Mouse (Mus musculus) ZHBTc4 (cell line): Measurements from ENCODE around the gene Avil.
A peak's percentile ranks its signal among the peaks of the same experiment; 100 is the strongest.

Experiments
- DNase-seq: peaks from one replicate; pipeline ENCODE4 v3.0.0-alpha.2; 2011; ENCODE audit warnings: low read depth, low spot score

Gene Avil

DNA sequence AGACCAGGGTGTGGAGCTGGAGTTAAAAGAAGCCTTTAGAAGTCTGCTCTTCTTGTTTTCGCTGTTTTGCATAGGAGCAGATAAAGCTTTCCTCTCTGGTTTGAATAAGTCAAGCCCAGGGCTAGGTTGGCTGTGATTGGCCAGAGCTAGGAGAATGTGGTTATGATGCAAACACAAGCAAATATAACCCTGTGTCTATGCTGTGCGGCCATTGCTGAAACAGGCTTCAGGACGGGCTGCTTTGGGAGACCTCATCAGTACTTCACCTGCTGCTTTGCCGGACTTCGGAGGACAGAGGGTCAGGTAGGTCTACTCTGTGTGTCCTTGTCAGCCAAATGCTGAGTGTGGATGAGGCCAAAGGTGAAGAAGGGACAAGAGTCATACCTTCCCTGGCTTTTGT, at the start of gene Avil:
Gene Avil (plus strand): TSS at position 181 of the 400 bp plus-strand sequence.
- no peak for DNase-seq

DNA sequence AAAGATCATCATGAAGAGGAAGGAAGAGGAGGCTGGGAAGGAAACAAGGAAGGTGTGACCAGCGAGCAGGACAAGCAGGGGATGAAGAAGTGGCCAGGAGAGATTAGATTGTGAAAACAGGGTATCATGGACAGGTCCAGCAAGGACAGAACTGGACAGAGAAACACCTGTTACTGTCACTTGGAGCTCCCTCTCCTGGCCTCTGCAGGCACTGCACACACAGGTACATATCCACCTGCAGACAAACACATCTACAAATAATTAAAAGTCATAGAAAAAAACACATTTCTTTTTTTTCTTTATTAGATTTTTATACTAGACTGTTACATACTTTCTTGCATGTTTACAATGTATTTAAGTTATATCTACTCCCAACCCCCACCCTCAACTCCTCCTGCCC, 48.1 kb upstream of the Avil start:
- DNase-seq, result no peak

DNA sequence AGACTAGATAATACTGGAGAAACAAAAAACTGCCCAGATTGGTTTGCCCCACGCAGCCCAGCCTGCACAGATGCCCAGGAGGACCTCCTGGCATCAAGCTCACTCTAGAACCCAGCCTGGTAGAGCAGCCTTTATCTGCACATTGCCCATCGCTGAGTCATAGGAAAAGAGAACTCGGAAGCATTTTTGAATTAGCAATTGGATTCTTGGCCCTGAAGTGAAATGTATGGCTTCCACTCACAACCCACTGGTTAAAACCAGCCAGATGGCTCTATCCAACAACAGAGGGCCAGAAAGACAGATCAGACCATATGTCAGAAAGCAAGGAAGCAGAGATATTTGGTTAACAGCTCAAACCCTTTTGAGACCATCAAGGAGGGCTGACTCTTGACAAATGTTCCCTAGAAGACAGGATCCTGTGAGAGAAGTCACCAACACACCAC, 47.5 kb upstream of the Avil start:
- no peak for DNase-seq

DNA sequence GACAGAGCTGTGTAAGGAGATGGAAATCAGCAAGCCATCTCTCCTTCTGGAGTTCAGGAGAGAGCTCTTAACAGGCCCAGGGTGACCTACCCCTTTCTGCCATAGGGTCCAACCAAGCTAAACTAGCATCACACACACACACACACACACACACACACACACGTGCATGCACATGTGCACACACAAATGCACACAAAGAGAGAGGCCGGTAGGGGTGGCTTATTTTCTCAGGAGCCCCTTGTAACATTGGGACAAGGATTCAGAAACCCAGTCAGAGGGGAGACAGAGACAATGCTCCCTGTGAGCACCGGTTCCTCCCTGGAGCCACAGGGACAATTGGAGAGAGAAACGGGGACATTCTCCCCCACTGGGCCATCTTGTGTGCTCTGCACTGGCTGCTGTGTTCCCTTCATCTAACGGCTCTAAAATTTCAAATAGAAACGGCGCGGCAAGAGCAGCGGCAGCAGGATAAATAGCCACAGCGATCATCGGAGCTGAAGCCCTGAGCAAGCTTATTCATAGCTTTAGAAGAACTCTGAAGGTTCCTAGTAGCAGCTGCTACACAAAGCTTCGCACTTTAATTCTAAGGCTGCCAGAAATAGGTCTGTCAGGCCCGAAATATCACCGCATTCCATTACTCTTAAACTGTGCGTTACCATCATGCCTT, 43.7 kb upstream of the Avil start:
- no peak for DNase-seq

DNA sequence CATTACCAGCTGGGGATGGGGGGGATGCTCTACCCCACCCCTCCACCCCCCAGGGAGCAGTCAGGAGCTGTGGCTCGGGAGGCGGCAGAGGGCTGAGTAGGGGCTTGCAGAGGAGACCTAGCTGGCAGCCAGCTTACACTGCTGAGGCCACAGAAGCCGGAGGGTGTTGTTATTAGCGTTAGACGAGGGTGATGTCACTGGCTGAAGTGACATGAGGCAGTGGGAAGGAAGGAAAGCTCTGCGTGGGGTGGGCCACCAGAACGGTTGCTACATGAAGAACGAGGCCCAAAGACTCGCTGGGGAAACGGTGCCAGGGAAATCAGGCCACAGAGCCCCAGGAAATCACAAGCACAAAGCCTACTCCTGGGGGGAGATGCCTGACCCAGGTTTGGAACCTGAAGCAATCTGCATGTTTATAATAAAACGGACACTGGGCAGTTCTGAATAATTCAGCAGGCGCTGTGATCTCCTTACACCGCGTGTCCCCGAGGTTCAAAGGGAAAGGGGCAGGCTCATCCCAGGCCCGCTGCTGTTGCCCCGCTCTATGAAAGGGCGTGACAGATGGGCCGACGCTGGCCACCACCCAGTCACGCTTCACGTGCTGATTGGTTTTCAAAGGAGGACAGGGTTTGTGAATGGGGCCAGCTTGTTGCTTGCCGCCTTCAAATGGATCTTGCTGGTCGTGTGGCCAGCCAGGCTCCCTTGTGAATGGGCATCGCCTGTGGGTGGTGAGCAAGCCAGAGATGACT, 43.0 kb upstream of the Avil start:
- peak; percentile 83 for DNase-seq

DNA sequence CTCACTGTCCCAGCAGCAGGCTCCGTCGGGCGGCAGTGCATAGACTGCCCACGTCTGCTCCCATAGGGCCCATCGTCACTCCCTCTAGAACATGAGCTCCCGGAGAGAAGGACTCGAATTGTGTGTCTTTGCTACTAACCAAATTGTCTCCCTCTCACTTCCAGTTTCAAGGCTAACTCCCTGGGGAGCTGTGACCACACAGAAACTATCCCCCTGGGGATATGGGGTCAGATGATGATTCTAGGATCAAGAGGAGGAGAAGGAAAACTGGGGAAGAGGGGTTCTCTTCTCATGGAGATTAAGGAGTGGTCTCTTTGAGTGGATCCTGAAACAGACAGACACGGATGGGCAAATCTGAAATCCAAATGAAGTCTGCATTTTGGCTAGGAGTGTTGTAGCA, 40.0 kb upstream of the Avil start:
- no peak for DNase-seq

DNA sequence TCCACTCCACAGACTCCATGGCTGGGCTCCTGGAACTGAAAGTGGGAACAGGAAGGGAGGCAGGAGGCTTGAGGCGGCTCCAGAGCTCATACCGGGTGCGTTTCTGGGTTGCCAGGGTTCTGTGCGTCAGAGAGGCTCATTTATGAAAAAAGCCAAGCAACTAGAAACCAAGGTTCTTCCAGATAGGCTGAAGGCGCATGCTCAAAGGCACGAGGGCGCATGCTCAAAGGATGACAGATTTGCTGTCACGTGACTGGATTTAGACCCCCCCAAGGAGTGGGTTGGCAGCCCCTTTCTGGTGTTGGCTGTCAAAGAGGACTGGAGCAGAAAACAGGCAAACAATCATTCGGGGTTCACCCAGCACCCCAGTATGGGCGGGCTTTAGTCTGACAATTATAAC, 38.8 kb upstream of the Avil start:
- peak; percentile 76 for DNase-seq

DNA sequence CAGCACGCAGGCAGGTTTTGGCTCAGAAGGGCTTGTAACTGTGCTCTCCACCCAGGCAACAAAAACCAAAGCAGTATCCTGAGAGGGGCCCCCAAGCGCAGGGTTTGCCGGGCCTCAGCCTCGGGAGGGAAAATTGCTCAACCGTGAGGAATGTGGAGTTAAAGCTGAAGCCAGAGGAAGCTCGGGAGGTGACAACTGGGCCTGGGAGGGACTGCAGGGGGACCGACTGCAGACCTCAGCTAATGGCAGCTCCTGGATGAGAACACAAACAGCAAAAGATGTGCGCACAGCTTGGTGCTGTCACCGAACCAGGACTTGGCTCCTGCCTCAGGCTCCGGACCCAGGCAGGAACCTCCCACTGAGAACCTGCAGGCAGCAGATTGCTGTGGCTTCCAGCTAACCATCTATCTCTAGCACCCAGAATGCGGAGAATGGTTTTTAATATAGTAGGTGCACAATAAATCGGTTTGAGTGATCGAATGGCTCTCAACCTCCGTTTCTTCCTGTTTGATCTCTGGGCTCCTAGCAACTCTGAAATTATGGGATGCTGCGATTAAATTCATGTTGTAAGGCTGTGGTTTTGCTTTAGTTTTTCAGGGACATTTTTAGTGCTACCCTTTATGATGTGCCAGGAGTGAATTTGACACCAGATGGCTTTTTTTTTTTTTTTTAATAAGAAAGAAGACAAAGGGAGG, 38.1 kb upstream of the Avil start:
- DNase-seq, result peak; percentile 69

DNA sequence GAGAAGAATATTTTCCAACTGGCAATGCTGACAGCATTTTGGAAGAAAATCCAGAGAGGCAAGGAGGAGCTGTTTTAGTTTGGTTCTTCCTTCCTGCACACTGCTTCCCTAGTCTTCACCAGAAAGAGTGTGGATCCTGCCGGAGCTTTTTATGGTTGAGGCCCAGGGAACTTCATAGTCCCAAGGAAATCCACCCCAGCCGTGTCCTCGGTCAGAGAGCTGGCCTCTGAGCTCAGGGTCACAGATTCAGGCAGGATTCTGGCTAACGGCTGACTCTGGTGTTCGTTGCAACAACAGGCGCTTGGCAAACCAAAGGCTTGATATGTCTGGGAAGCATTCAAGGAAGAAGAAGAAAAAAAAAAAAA, 37.6 kb upstream of the Avil start:
- no peak for DNase-seq

DNA sequence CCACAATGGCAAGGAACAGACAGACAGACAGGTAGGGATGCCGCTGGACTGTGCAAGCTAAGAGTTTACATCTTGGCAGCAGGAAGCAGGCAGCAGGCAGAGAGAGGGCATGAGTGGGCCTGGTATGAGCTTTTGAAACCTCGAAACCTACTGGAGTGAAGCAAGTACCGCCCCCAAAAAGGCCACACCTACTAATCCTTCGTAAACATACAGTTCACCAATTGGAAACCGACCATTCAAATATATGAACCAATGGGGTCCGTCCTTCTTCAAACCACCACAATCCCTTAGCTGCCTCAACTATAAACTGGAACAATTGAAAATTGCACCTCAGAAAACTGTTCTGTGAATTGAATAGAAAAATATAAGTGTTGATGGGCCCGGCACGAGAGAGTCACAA, 36.7 kb upstream of the Avil start:
- DNase-seq, result peak; percentile 80

DNA sequence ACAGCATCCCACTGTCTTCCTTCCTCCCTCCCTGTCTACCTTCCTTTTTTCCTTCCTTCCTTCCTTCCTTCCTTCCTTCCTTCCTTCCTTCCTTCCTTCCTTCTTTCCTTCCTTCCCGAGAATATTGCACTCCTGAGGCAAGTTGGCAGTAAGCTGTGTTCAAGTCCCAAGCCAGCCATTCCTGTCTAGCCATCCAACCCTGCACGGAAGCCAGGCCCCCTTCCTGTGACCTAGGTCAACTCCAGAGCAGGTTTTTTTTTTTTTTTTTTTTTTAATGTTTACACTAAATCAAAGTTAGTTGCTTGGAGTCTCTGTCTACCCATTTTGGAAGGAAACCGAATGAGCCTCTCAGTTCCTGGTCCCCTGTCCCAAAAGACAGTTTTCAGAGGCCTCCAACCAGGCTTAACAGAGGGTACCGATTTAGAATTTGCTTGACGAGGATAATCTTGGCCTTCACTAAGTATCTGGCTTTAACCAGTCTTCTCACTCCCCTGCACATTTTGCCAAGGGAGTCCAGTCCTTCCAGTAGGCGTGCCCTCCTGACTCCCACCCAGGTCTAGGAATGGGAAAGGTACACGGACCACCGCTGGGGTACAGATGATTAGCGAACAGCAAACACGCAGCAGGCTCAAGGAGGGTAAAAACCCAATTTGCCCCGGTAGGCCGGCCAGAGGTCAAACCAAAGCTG, 29.0 kb upstream of the Avil start:
- DNase-seq, result no peak

DNA sequence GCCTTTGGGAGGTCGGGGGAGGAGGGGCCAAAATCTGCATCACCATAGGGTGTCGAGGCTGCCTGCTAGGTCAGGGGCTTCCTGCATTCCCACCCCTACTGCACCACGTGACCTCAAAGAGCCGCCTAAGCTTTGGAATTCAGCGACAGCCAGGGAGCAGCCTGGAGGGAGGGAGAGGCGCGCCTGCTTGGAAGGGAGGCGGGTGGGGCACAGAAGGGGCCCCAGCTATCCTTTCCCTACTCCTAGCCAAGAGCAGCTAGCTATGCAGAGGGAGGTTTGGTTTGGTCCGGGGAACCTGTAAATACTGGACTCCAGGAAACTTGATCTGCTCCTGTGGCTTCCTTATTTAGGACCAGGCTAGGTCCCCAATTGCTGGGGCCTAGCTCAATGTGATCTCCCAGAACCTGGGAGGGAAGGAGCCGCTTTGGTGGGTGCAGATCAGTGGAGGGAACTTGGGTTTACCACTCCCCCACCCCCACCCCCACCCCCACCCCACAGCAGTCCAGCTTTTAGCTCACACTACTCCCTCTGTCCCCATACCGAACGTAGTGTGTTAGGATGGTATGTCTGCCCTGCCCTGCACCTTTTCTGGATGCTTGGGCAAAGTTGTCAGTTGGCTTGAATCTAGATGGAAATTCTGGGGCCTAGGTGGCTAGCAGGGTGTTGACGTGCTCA, 28.3 kb upstream of the Avil start:
- DNase-seq, result peak; percentile 100

DNA sequence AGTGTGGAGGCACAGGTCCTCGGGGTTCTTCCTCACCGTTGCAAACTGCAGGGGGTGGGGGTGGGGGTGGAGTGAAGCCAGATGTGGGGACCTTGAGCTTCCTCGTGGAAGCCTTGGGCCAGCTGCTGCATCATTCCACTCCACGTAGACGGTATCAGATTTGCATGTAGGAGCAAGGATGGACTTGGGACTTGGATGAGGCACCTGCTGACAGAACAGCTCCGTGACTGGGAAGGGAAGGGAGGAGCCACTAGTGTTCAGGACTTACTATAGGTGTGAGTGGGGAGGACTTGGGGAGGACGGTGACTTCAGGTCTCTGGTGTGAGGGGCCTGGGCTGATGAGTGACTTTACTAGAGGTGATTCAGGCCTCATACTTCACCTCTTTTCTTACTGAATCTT, 27.5 kb upstream of the Avil start:
- DNase-seq, result peak; percentile 57

DNA sequence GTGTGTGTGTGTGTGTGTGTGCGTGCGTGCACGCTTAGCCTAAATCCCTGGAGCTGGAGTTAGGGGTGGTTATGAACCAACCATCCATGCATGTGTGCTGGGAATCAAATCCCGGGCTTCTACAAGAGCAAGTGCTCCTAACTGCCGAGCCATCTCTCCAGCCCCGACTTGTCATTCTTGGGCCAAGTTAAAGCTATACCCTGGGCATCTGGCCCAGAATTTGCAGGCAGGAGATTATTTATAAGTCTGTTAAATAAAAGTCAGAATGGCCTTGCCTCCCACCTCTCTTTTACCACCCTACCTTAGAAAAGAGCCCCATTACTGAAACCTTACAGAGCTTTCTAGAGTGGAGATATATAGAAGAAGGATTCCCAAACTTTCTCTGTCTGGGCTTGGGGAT, 24.8 kb upstream of the Avil start:
- no peak for DNase-seq

DNA sequence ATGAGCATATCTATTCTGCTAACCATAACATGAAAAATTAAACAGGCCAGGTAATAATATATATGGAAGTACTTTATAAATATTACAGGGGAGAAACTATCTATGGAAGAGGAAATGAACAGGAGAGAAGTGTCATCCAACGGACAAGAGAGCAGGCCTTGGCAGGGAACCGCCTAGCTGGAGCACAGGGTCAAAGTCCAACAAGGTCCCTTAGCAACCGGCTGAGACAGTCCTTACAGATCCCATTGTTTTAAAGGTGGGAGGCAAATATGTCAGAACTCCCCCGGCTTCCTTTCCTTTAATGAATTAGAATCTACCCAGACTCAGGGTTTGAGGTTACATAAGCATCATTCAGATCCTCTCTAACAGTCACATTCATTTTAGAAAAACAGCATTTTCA, 23.4 kb upstream of the Avil start:
- no peak for DNase-seq

DNA sequence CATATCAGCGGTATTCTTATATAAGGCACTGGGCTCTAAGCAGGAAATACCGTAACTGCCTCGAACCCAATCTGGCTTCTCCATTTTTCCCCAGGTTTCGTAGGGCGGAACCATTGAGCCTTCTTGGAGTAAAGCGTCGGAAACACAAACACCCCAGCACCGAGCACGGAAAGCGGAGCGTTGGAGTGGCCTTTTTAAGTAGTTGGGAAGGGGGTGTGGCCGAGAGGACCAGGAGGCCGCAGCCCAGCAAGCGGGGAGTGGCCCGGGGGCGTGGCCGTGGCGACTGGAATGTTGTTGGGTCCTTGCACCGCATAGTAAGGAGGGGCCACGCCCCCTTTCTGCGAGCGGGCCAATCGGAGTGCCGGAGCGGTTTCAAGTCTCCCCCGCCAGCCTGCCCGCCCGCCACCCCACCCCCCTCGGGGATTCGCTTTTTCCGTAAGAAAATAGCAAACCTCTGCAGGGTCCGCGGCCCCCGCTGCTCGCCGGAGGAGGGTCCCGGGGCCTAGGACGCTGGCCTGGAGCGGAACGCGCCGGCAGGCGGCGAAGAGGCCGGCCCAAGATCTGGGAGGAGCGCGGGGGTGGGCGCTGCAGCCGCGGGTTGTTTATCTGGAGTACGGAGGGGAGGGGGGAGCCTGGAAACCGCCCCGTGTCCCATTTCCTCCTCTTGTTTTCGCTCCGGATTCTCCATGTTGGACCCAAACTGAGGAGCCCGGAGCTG, 22.1 kb upstream of the Avil start, which contains the start of gene Ctdsp2:
Gene Ctdsp2 (plus strand): TSS at position 441 of the 718 bp plus-strand sequence.
- peak; percentile 100 for DNase-seq

DNA sequence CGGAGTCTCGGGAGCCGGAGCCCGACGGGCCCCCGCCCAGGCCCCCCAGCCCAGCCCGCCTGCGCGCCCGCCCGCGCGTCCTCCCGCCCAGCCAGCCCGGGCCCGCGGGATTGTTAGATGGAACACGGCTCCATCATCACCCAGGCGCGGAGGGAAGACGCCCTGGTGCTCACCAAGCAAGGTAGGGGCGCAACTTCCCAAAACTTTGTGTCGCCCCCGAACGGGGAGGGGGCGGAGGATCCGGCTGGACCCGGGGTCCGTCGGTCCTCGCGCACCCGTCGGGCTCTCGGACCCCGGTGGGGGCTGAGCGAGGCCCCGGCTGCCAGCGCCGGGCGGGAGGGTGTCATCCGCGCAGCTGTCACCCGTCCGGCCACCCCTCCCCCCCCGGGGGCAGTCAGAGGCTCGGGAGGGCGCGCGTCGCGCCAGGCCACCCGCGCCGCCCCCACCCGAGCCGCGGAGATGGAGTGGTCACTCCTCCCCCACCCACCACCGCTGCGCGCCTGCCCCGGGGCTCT, 21.3 kb upstream of the Avil start:
- no peak for DNase-seq

DNA sequence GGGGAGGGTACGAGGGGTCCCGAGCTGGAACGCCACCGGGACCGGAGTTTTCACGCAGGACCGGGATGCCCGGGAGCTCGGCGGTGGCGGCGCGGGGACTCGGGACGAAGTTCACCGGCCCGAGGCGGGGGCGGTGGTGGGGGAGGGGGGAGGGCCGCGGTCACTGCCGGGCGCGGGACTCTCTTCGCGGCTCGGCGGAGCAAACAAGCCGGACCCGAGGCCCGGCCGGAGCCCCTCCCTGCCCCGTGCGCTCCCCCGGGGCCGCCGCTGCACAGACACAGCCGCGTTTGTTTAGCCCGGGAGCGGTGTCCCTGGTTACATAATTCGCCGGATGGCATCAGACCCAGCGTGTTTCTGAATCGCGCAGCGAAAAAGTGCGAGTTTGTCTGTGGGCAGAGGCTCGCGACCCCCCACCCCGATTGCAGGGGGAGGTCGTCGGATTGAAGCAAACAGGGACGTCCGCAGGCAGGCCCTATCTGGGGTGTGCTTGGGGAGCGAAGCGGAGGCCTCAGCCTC, 20.8 kb upstream of the Avil start:
- DNase-seq, result no peak

DNA sequence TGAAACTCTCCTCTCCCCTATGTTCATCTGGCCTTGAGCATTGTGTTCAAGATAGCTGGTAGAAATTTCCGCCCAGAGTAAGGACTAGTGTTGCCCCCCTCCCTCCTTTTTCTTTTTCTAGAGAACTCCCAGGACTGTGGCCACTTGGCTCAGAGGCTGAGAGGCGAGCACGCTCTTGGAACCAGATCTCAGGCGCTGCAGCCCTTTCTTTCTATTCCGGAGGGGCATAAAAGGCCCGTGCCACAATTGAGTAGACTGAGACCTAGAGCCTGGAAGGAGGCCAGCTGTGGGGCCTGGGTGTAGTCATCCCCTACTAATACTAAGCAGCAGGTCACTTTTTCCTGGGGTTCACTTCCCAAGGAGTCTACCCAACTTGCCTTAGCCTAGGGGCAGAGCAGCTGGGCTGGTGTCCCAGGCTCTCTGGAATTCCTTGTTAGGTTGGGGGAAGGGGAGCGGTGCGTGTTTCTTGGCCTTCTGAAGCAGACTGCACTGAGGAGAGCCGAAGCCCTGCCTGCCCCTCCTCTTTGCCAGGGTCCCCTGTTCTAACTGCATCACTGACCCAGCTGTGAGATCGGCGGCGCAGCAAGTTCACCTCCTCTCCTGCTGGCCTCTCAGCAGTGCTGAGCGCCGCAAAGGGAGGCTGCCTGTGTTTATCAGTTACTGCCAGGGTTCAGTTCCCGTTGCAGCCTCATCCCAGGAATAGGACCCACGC, 20.1 kb upstream of the Avil start:
- peak; percentile 54 for DNase-seq
